Mouse (Mus musculus) thymus, adult 2 months (tissue): Measurements from ENCODE around the gene Cd248. TPM values are rescaled to one million over a fixed set of nuclear protein-coding genes. Genes with fewer than 3 reads are reported as not detected.

Source experiments
- DNase-seq: peaks from one replicate; pipeline ENCODE4 v3.0.0; 2021
- H3K27ac ChIP-seq: fragments of 200-500 bp; 2 replicates; pipeline ENCODE4 v1.5.1; 2012; ENCODE audit warnings: low read length, control low read depth; ENCODE audit not compliant: control insufficient read depth, insufficient read depth
- H3K27me3 ChIP-seq: fragments of 200-500 bp; 2 replicates; pipeline ENCODE4 v1.6.1; 2012; ENCODE audit warnings: mild to moderate bottlenecking, low read length, moderate library complexity, mixed read lengths; ENCODE audit not compliant: control insufficient read depth, insufficient read depth
- H3K36me3 ChIP-seq: fragments of 200-500 bp; 2 replicates; pipeline ENCODE4 v1.6.1; 2012; ENCODE audit warnings: mild to moderate bottlenecking, low read length, moderate library complexity; ENCODE audit not compliant: control insufficient read depth, insufficient read depth
- H3K4me1 ChIP-seq: fragments of 200-500 bp; replicated peaks from 2 replicates; pipeline ENCODE4 v1.6.1; 2012; ENCODE audit warnings: low read length; ENCODE audit not compliant: control insufficient read depth, insufficient read depth
- H3K4me3 ChIP-seq: fragments of 200-500 bp; 2 replicates; pipeline ENCODE4 v1.5.1; 2012; ENCODE audit warnings: mild to moderate bottlenecking, low read length, control low read depth, moderate library complexity; ENCODE audit not compliant: control insufficient read depth, insufficient read depth
- CTCF ChIP-seq: fragments of 200-500 bp; IDR thresholded peaks from 2 replicates; pipeline ENCODE4 v1.5.1; 2012; ENCODE audit warnings: mild to moderate bottlenecking, control low read depth, low read length, moderate library complexity, borderline replicate concordance; ENCODE audit not compliant: control insufficient read depth, poor library complexity, insufficient read depth; ENCODE audit errors: extremely low read depth
- POLR2A ChIP-seq: fragments of 200-500 bp; IDR thresholded peaks from 2 replicates; pipeline ENCODE4 v1.6.1; 2012; ENCODE audit warnings: mild to moderate bottlenecking, low read length, control low read depth, moderate library complexity; ENCODE audit not compliant: control insufficient read depth, poor library complexity, insufficient read depth; ENCODE audit errors: extremely low read depth
- WGBS: fragments of 180-500 bp; shearing (Covaris S2); methylation state at CpG from one replicate; pipeline ENCODE4 v1.1.7; 2018; 5-methylcytosine and 5-hydroxymethylcytosine counted together
- polyA plus RNA-seq: library from polyadenylated mRNA; depleted of rRNA; stranded (reverse); fragments of >200 nt; gene quantifications from 2 replicates; pipeline ENCODE4 v1.2.3, GENCODE M21; 2012

Cd248 gene
- polyA plus RNA-seq, 1 experiment, result 7.7 TPM

DNA sequence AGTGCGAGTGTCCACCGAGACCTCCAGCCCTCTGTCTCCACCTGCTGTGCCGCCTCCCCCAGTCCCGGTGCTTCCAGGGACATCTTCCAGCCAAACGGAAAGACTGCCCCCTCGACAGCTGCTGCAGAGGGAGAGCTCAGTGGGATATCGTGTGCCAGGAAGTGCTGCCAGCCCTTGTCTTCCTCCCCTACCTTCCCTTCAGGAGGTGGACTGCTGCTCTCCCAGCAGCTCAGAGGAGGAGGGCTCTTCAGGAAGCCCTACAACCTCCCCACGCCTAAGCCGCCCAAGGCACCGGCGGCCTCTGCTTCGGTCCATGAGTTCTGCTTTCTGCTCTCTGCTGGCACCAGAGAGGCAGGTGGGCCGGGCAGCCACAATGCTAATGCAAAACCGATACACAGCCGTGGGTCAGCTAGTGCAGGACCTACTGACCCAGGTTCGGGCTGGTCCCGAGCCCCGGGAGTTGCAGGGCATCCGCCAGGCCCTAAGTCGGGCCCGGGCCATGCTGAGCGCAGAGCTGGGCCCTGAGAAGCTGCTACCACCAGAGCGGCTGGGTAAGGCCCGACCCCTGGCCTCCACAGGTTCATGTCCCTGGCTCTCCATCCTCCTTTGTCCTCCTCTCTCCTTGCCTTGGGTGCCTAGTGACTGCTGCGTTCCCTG is 15.6 kb upstream of the Cd248 start:
- Histone ChIP-seq H3K27me3 (no peaks in the 10 kb centered on the region; the same call in 1 of the 2 replicates), H3K36me3 (peaks cover 2% of the 10 kb centered on the region), H3K4me3 (no peak overlapping the region), H3K27ac (no peak overlapping the region), H3K4me1 (no peaks in the 10 kb centered on the region)
- WGBS, result 48% methylated on average over 25 of the region's 25 CpGs
- no peak for DNase-seq
- no peak for TF ChIP-seq CTCF
- no peak for TF ChIP-seq POLR2A

- Histone ChIP-seq H3K27ac (no peak overlapping the region), H3K4me1 (no peaks in the 10 kb centered on the region), H3K4me3 (no peak overlapping the region), H3K36me3 (no peaks in the 10 kb centered on the region), H3K27me3 (no peaks in the 10 kb centered on the region; the same call in 1 of the 2 replicates)
- DNase-seq, result no peak
- TF ChIP-seq CTCF, result no peak
- no peak for TF ChIP-seq POLR2A
- 89% methylated on average over 17 of the region's 17 CpGs for WGBS
These were observed 15.0 kb upstream of the Cd248 start for GRCm38 (mm10) chr19:5052853-5053252.

DNA sequence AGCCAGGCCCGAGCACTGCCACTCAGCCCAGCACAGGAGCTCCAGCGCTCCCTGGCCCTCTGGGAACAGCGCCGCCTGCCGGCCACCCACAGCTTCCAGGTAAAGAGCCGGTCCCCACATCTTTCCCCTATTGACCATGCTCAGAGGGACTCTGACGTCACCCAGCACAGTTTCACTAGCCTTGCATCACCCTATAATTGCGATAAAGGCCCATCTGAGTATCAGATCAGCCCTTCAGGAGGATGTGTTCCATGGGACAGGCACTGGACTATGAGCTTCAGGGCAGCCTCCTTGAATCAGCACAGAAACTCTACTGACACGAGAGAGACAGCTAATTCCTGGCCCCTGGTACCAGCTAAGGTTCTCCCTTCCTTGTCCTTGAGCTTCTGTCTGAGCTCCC is 14.0 kb upstream of the Cd248 start:
- Histone ChIP-seq H3K36me3 (no peaks in the 10 kb centered on the region), H3K4me1 (no peaks in the 10 kb centered on the region), H3K27ac (no peak overlapping the region), H3K27me3 (no peaks in the 10 kb centered on the region; the same call in 1 of the 2 replicates), H3K4me3 (no peak overlapping the region)
- TF ChIP-seq CTCF (peak; percentile 87), POLR2A (no peak)
- DNase-seq, result peak; percentile 39
- WGBS, result 43% methylated on average over 9 of the region's 9 CpGs

DNA sequence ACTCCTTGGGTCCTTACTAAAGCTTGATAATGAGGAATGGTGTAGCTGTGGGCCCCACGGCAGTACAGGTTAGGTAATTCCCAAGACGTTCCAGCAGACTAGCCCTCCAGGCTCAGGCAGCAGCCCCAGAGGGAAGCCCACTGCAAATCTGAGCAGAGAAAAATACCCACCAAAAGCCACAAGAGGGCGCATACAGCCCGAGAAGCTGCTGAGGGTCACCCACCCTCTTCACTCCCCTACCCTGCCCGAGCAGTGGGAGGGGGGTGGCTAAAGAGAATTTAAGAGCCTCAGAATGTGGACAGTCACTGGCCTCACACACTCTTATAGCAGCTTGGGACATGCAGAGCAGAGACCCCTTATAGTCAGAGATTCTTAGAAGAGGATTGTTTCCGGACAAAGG is 11.6 kb upstream of the Cd248 start:
- H3K4me3 ChIP-seq, result no peak overlapping the region
- H3K4me1 ChIP-seq, result peaks cover 13% of the 10 kb centered on the region
- H3K27ac ChIP-seq, result no peak overlapping the region
- H3K27me3 ChIP-seq, result no peaks in the 10 kb centered on the region; the same call in 1 of the 2 replicates
- peak; percentile 41 for DNase-seq
- 24% methylated on average over 6 of the region's 6 CpGs for WGBS
- no peaks in the 10 kb centered on the region for H3K36me3 ChIP-seq
- no peak for TF ChIP-seq POLR2A
- TF ChIP-seq CTCF, result peak; percentile 68; the same call in 1 of the 2 replicates

DNA sequence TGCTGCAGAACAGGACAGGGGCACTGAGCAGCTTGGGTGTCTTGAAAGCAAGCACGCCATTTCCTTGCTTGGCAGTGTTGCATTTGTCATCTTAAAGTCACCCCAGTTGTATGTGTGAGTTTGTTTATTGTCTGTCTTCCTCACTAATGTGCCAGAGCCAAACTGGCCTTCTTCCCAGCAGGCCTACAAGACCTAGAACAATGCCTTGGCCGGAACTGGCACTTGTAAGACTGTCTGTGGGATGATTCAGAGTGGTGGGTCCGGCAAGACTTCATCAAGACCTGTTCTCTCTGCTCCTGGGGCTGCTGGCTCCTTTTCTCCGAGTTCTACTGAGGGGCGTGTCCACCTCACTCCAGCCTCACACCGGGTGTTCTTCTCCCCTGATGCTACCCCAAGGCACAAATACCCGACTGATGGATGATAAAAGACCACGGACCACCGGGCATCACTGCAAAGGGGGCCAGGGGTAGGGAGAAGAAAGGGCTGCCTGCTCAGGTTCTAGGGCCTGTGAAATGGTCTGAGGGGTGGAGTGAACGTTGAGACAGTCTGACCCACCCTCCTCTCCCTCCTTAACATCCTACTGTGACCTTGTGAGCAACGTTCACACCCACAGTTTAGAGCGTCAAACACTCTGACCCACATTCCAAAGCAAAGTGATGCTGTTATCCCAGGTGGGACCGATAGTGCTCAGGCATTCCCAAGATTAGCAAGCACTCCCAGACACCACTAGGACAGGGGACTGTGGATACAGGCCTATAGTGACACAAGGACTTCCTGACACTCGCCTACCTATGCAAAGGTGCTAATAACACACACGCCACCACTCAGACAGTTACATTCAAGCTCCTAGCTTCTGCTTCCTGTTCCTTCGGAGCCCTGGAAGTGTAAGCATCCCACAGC is 9.8 kb upstream of the Cd248 start:
- H3K4me3 ChIP-seq, result no peak overlapping the region
- peaks cover 13% of the 10 kb centered on the region for H3K4me1 ChIP-seq
- no peak for TF ChIP-seq CTCF
- TF ChIP-seq POLR2A, result no peak
- H3K27ac ChIP-seq, result no peak overlapping the region
- no peaks in the 10 kb centered on the region for H3K27me3 ChIP-seq
- no peak for DNase-seq
- 81% methylated on average over 16 of the region's 16 CpGs for WGBS
- no peaks in the 10 kb centered on the region for H3K36me3 ChIP-seq
